Mouse (Mus musculus) G1E (cell line): Measurements from ENCODE around the gene Ylpm1.

Experiments
- CTCF ChIP-seq: IDR thresholded peaks from 2 replicates; pipeline ENCODE4 v1.5.1; 2012; ENCODE audit warnings: low read depth, low read length, inconsistent platforms, mixed read lengths
- GATA1 ChIP-seq: IDR thresholded peaks from 2 replicates; pipeline ENCODE4 v1.6.1; 2012; ENCODE audit warnings: borderline replicate concordance, low read length, inconsistent platforms, mixed read lengths
- GATA2 ChIP-seq: IDR thresholded peaks from 2 replicates; pipeline ENCODE4 v1.6.1; 2012; ENCODE audit warnings: low read depth, low read length, inconsistent platforms, borderline replicate concordance
- POLR2AphosphoS5 ChIP-seq: IDR thresholded peaks from 2 replicates; pipeline ENCODE4 v1.6.1; 2012; ENCODE audit warnings: low read depth, low read length, inconsistent platforms; ENCODE audit not compliant: insufficient replicate concordance
- TAL1 ChIP-seq: conservative IDR thresholded peaks from 2 replicates; pipeline ENCODE4 v1.6.1; 2012; ENCODE audit warnings: low read depth, low read length, inconsistent platforms, mixed read lengths

DNA sequence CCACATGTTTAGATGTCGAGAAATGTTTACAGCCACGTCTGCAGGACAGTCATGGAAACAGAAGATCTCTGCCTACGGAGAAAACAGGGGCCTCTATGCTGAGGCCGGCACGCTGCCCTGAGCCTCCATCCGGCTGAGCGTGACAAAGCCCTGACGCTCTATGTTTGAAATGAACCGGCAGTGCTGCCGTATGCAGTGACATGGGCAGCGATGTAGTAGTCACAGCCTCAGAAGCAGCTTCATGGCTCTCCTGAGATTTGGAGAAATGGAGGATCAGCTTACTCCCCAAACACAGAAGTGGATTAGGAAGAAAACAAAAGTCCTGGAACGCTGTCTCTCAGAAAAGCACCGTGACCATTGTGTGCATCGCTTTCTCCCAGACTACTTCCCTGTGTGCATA is 104.9 kb downstream of the Ylpm1 start:
- no peak for TF ChIP-seq CTCF
- no peak for TF ChIP-seq GATA2
- no peak for TF ChIP-seq POLR2AphosphoS5
- no peak for TF ChIP-seq GATA1
- no peak for TF ChIP-seq TAL1
